Mouse (Mus musculus): Measurements from ENCODE around the gene Mettl3. TPM values are rescaled to one million over a fixed set of nuclear protein-coding genes. Genes with fewer than 3 reads are reported as not detected.

The Mettl3 gene
- polyA plus RNA-seq, 2 experiments, result 15.3 to 18.2 TPM

DNA sequence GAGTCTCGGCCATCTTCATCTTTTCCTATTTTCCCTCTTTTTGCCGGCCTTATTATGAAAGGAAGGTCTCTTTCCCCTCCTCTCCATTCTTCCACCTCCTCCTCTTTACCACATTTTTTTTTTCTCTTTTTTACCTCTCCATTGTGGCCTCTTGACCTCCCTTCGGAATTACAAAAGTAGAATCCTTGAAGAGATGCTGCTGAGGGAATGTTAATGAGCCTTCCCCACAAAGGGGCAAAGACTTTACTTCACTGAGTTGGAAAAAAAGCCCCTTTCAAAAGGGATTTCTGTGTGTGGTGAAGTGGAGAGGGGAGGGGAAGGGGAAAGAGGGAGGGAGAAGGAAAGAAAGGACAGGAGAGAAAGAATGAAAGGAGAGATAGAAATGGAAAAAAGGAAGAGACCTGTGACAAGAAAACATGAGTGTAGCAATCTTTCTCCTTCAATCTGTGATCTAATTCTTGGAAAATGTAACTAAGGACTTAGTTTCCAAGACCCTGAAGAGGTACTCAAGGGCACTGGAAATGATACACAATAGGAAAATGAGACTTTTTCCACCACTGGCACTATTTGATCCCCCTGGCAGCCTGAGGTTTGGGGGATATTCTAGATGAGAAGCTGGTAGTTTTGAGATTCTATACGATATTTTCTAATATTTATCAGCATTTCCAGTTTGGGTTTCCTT lies 26.3 kb upstream of the Mettl3 start:
- Histone ChIP-seq H3K9ac (replicated peaks) (no peak overlapping the region), H3K9me3 (ENCODE audit: control insufficient read depth, low read length) (no peaks in the 10 kb centered on the region), H3K27me3 (ENCODE audit: control insufficient read depth, insufficient read depth, low read length) (peaks cover 48% of the 10 kb centered on the region), H3K4me2 (ENCODE audit: low read depth) (no peak overlapping the region), H3K4me3 (ENCODE audit: insufficient read depth in 1 of 2, low read depth in 2 of 2, low read length in 2 of 2) (no peak overlapping the region), H3K4me1 (replicated peaks; ENCODE audit: control insufficient read depth in 2 of 2, insufficient read depth in 2 of 2, low read length in 1 of 2) (no peaks in the 10 kb centered on the region), H3K27ac (no peak overlapping the region), H3K36me3 (replicated peaks; ENCODE audit: control insufficient read depth, insufficient read depth, low read depth) (no peaks in the 10 kb centered on the region)
- 31% methylated on average over 4 of the region's 4 CpGs for WGBS (ENCODE audit: insufficient replicate concordance)
- TF ChIP-seq EP300 (IDR thresholded peaks at IDR 0.05; ENCODE audit: low read depth), result no peak
- ATAC-seq (ENCODE audit: insufficient read depth) (no peak), DNase-seq (ENCODE audit: low read depth in 3 of 3, low spot score in 3 of 3) (no peak)

DNA sequence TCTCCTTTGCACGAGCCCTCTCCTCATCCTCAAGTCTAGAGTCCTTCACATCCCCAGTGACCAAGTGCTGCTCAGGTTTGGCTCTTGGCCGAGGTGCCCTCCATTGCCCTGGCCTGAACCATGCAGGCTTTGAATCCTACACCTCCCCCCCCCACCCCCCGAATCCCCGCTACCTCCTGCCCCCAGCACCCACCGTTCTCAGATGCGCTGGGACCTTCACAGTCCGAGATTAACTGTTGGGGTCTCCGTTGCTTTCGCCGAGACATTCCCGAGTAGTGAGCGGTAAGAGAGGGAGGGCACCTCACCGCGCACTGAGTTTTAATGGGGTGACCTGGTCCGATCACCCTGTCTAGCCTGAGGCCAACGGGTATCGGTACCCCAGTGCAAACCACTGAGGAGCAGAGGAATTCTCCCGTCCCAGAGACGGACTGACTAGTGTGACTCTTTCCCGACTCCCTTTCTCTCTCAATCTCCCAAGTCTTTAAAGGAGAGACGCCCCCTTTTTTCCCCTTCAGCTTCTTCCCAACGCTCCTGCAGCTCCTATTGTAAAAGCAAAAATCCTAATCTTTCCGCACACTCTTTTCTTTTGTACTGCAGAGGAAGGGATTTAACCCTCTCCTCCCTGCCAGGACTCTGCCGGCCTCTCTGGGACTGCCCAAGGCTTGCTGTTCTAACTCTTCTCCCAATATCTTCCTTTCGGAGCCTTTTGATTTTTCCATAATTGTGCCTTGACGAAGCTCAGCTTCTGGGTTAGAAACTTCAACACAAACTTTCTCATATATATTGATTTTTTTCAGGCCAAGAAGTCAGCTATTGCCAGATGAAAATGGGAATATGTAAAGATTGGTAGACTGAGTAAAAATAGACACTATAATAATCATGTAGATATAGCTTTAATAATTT lies 23.2 kb upstream of the Mettl3 start, which contains the start of gene Sall2:
Gene Sall2 (minus strand): TSS at position 853 of the 903 bp plus-strand sequence.
- H3K27me3 ChIP-seq (ENCODE audit: control insufficient read depth, insufficient read depth, low read length), result peaks cover 53% of the 10 kb centered on the region
- H3K36me3 ChIP-seq (replicated peaks; ENCODE audit: control insufficient read depth, insufficient read depth, low read depth), result no peaks in the 10 kb centered on the region
- whole genome bisulfite sequencing (ENCODE audit: insufficient replicate concordance), result 3% methylated on average over 26 of the region's 26 CpGs
- ATAC-seq (ENCODE audit: insufficient read depth) (no peak), DNase-seq (ENCODE audit: low read depth in 3 of 3, low spot score in 3 of 3) (no peak)
- TF ChIP-seq EP300 (IDR thresholded peaks at IDR 0.05; ENCODE audit: low read depth) (no peak), CTCF (IDR thresholded peaks at IDR 0.05; ENCODE audit: low read depth) (no peak)
- H3K4me1 ChIP-seq (replicated peaks; ENCODE audit: control insufficient read depth in 2 of 2, insufficient read depth in 2 of 2, low read length in 1 of 2), result no peaks in the 10 kb centered on the region
- peak within 1 kb of the TSS in 1 of 2 experiments; percentile 42; a peak in 2 of 4 replicates for H3K4me3 ChIP-seq (ENCODE audit: insufficient read depth in 1 of 2, low read depth in 2 of 2, low read length in 2 of 2)
- H3K9ac ChIP-seq (replicated peaks), result no peak within 1 kb of the TSS
- H3K4me2 ChIP-seq (ENCODE audit: low read depth), result peak within 1 kb of the TSS; percentile 13; the same call in 1 of the 2 replicates
- no peak within 1 kb of the TSS for H3K27ac ChIP-seq
- H3K9me3 ChIP-seq (ENCODE audit: control insufficient read depth, low read length), result no peaks in the 10 kb centered on the region

DNA sequence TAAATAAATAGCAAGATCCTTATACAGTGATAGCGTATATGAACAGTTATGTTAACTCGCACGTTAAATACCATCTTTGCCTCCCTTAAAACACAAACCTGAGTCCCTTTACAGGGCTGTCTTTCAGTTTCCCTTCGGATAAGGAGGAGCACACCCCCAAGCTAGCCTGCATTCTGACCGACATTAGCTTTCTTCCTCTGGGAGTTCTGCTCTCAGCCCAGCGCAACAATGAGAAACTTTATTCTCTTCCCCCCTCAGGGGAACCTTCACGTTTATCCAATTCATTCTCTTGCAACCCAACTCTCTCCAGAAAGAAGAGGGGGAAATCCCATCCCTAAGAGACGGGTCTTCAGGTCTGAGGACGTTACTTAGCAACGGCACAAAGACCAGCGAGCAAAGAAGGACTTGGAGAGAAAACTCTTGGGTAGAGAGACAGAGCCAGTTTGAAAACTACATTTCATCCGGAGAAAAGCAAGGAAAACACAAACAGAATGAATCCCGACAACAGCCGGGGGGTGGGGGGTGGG lies 22.5 kb upstream of the Mettl3 start:
- ATAC-seq (ENCODE audit: insufficient read depth), result no peak
- Histone ChIP-seq H3K27ac (no peak overlapping the region), H3K27me3 (ENCODE audit: control insufficient read depth, insufficient read depth, low read length) (peaks cover 53% of the 10 kb centered on the region), H3K4me2 (ENCODE audit: low read depth) (peak overlapping the region; percentile 13; the same call in 1 of the 2 replicates), H3K4me1 (replicated peaks; ENCODE audit: control insufficient read depth in 2 of 2, insufficient read depth in 2 of 2, low read length in 1 of 2) (no peaks in the 10 kb centered on the region), H3K4me3 (ENCODE audit: insufficient read depth in 1 of 2, low read depth in 2 of 2, low read length in 2 of 2) (no peak overlapping the region), H3K9ac (replicated peaks) (no peak overlapping the region), H3K36me3 (replicated peaks; ENCODE audit: control insufficient read depth, insufficient read depth, low read depth) (no peaks in the 10 kb centered on the region), H3K9me3 (ENCODE audit: control insufficient read depth, low read length) (no peaks in the 10 kb centered on the region)
- TF ChIP-seq EP300 (IDR thresholded peaks at IDR 0.05; ENCODE audit: low read depth), result no peak
- TF ChIP-seq CTCF (IDR thresholded peaks at IDR 0.05; ENCODE audit: low read depth), result no peak
- 4% methylated on average over 14 of the region's 14 CpGs for WGBS (ENCODE audit: insufficient replicate concordance)
- no peak for DNase-seq (ENCODE audit: low read depth in 3 of 3, low spot score in 3 of 3)

DNA sequence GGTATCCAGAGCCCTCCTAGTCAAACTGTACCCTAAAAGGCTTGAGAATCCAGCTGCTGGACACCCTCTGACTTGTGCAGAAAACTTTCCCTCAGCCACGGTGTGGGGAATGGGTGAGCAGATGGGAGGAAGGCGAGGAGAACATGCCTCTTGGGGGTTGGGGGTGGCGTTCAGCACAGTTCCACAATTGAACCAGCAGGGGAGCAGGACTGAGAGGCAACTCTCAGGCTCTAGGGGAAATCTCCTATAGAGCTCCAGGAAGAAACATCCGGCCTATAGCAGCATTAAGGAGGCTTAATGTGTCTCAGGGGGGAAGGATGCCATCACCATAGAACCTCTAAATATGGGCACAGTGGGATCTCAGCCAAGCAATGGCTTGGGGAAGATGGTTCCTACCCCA lies 21.0 kb upstream of the Mettl3 start:
- H3K4me1 ChIP-seq (replicated peaks; ENCODE audit: control insufficient read depth in 2 of 2, insufficient read depth in 2 of 2, low read length in 1 of 2), result no peaks in the 10 kb centered on the region
- H3K27me3 ChIP-seq (ENCODE audit: control insufficient read depth, insufficient read depth, low read length), result peaks cover 43% of the 10 kb centered on the region
- WGBS (ENCODE audit: insufficient replicate concordance), result 8% methylated on average over 4 of the region's 4 CpGs

DNA sequence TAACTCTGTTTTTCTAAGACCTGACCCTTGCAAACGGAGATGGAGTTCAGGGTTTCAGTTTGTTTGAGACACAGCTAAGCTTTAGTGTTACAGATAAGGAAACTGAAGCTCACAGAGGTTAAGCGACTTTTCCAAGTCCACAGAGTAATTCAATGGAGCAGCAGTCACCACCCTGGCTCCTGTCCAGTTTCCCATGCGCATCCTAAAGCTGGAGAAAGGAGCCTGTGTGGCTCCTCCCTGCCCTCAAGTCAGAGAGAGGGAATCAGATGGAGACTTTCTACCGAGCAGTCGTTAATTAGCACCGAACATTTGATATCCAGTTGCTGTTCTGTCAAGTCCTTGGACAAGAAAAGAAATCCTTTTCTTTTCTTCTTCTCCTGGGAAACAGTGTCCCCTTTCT lies 14.4 kb upstream of the Mettl3 start:
- H3K4me2 ChIP-seq (ENCODE audit: low read depth), result no peak overlapping the region
- H3K9me3 ChIP-seq (ENCODE audit: control insufficient read depth, low read length), result no peaks in the 10 kb centered on the region
- H3K27me3 ChIP-seq (ENCODE audit: control insufficient read depth, insufficient read depth, low read length), result peaks cover 30% of the 10 kb centered on the region
- no peak for DNase-seq (ENCODE audit: low read depth in 3 of 3, low spot score in 3 of 3)
- peaks cover 0 to 5% of the 10 kb centered on the region in 2 experiments; a peak in 1 of 4 replicates for H3K4me1 ChIP-seq (replicated peaks; ENCODE audit: control insufficient read depth in 2 of 2, insufficient read depth in 2 of 2, low read length in 1 of 2)
- H3K36me3 ChIP-seq (replicated peaks; ENCODE audit: control insufficient read depth, insufficient read depth, low read depth), result no peaks in the 10 kb centered on the region
- H3K27ac ChIP-seq, result no peak overlapping the region
- no peak overlapping the region for H3K4me3 ChIP-seq (ENCODE audit: insufficient read depth in 1 of 2, low read depth in 2 of 2, low read length in 2 of 2)
- no peak for TF ChIP-seq EP300 (IDR thresholded peaks at IDR 0.05; ENCODE audit: low read depth)
- TF ChIP-seq CTCF (IDR thresholded peaks at IDR 0.05; ENCODE audit: low read depth), result no peak
- H3K9ac ChIP-seq (replicated peaks), result no peak overlapping the region
- ATAC-seq (ENCODE audit: insufficient read depth), result no peak
- WGBS (ENCODE audit: insufficient replicate concordance), result 60% methylated on average over 6 of the region's 6 CpGs

More for the DNA sequence above, 21.0 kb upstream of the Mettl3 start:
- Histone ChIP-seq H3K4me2 (ENCODE audit: low read depth) (no peak overlapping the region), H3K36me3 (replicated peaks; ENCODE audit: control insufficient read depth, insufficient read depth, low read depth) (no peaks in the 10 kb centered on the region), H3K4me3 (ENCODE audit: insufficient read depth in 1 of 2, low read depth in 2 of 2, low read length in 2 of 2) (no peak overlapping the region), H3K9me3 (ENCODE audit: control insufficient read depth, low read length) (no peaks in the 10 kb centered on the region), H3K27ac (no peak overlapping the region), H3K9ac (replicated peaks) (no peak overlapping the region)
- ATAC-seq (ENCODE audit: insufficient read depth), result no peak
- no peak for DNase-seq (ENCODE audit: low read depth in 3 of 3, low spot score in 3 of 3)
- TF ChIP-seq CTCF (IDR thresholded peaks at IDR 0.05; ENCODE audit: low read depth) (peak; percentile 40; the same call in 1 of the 2 replicates), EP300 (IDR thresholded peaks at IDR 0.05; ENCODE audit: low read depth) (no peak)
